Mouse (Mus musculus): ENCODE results near the gene Lsm11.
"Not testable (repeated sequence)": the region's sequence is repeated elsewhere in the genome, so short reads cannot be mapped to it uniquely, and the experiment has no call there.

Gene Lsm11

DNA sequence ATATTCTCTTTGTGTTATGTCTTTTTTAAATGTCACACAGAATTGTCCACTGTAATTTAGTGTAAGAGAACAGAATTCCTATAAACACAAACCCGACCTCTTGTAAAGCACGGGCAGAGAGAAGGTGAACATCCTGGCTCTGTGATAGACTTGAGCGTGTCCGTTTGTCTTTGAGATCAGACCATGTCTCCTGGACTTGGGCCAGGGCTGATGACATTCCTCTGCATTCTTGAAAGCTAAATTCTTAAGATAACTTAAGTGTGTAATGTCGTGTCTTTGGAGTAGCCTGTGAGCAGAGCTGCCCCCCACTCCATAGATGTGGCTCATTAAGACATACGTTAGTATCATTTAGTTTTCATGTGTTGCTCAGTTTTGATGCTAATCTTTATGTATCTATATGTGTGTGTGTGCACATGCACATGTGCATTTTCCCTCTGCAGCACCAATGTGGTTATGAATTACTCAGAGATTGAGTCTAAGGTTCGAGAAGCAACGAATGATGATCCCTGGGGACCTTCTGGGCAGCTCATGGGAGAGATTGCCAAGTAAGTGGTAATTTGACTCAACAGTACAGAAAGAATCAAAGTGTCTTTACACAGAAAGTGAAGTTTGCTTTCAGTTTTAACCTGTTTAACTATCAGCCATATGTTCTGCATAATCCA lies 61.3 kb downstream of the Lsm11 start:
- no peak for DNase-seq (ENCODE audit: low spot score)

DNA sequence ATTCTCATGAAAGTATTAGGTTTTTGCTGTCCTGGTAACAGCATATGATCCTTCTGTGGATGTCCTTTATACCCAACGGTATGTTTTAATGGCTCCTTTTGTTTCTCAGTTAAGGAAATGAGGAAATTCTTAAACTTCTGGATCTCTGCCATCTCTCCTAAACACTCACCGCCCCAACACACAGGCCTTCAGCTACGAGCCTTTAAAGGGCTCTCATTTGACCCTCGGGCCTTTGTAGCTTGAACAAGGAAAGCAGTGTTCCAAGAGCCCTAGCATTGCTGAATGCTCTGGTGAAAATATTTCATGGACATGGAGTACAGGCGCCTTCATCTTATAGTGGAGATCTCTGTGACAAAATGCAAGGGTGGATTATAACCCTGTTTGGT lies 63.1 kb downstream of the Lsm11 start:
- DNase-seq (ENCODE audit: low spot score): no peak

GRCm38 (mm10) chr11:45881026-45881682 lies 63.6 kb downstream of the Lsm11 start:
- peak; percentile 45 for DNase-seq (ENCODE audit: low spot score)

DNA sequence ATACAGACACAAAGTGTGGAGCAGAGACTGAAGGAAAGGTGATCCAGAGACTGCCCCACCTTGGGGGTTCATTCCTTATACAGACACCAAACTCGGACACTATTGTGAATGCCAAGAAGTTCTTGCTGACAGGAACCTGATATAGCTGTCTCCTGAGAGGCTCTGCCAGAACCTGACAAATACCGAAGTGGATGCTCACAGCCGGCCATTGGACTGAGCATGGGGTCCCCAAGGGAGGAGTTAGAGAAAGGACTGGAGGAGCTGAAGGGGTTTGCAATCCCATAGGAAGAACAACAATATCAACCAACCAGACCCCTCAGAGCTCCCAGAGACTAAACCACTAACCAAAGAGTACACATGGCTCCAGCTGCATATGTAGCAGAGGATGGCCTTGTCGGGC lies 65.4 kb downstream of the Lsm11 start:
- DNase-seq (ENCODE audit: low spot score): not testable (repeated sequence)

Measured in lung, postnatal 25 days (tissue).